Mouse (Mus musculus) naive thymus-derived CD4-positive, alpha-beta T cell, adult 2 months (primary cell): ENCODE measurements around the gene Ski.

Source experiments
- DNase-seq: peaks from one replicate; pipeline ENCODE4 v3.0.0-alpha.2; 2011; ENCODE audit warnings: low read depth

Gene Ski

DNA sequence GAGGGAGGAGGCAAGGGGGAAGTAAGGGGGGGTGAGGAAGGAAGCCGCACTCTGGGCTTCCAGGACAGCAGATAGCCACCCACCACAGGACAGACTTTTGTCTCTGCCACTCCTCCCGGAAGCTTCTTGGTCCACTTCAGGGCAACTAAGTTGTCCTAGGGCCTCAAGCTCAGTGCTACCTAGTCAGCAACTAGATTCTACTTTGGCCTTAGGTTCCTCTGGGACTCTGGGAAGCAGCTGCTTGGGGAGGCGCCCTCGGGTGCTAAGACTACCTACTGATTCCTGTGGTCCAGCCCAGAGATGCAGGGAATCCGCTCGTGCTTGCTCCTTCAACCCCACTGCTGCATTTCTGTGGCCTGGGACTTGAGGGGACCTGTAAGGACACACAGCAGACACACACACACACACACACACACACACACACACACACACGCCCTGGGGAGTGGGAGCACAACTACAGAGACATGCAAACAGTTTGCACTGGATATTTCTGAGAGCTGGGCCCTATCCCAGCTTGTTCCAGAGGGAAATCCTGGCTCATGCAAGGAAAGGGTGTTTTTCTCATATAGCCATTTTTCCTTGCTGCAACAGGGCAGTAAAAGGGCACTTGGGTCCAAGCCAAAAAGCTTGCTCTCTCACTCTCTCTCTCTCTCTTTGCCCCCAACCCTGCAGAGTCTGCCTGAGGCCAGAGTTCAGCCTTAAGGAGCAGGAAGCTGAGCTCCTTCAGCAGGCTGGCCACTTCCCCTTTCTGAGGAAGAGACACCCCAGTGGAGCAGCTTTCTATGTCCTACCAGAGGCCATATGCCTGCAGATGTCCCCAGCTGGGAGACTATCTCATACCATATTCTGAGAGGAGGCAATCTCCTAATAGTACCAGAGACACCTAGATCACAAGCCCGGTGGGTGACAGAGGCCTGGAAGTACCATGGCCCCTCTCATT lies 12.2 kb upstream of the Ski start:
- peak; percentile 39 for DNase-seq

DNA sequence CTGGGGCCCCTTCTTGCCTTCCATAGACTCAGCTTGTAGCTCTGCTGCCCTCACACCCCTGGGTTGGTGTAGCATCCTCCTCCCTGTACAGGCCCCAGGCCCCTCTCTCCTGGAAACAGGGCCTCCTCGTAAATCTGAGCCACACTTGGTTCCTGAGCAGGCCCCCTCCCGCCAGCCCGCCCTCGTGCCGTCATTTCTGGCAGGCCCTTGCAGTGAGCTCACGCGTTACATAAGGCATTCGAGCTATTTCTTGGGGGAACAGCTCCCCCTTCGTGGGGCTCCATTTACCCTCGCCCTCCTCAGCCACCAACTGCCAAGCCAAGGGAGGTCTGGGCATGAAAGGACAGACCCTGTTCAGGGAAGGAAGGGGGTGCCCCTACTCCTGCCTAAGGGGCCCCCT lies 11.5 kb upstream of the Ski start:
- DNase-seq = no peak

GRCm38 (mm10) chr4:155228461-155228860 lies 6.1 kb upstream of the Ski start:
- DNase-seq = no peak

GRCm38 (mm10) chr4:155227986-155228385 lies 5.6 kb upstream of the Ski start:
- DNase-seq = no peak

GRCm38 (mm10) chr4:155225918-155226317 lies 3.5 kb upstream of the Ski start:
- DNase-seq = no peak

GRCm38 (mm10) chr4:155223594-155224528 lies 1.5 kb upstream of the Ski start:
- no peak for DNase-seq

- DNase-seq = peak; percentile 99
These were observed 625 bp upstream of the Ski start for GRCm38 (mm10) chr4:155222841-155223593.

DNA sequence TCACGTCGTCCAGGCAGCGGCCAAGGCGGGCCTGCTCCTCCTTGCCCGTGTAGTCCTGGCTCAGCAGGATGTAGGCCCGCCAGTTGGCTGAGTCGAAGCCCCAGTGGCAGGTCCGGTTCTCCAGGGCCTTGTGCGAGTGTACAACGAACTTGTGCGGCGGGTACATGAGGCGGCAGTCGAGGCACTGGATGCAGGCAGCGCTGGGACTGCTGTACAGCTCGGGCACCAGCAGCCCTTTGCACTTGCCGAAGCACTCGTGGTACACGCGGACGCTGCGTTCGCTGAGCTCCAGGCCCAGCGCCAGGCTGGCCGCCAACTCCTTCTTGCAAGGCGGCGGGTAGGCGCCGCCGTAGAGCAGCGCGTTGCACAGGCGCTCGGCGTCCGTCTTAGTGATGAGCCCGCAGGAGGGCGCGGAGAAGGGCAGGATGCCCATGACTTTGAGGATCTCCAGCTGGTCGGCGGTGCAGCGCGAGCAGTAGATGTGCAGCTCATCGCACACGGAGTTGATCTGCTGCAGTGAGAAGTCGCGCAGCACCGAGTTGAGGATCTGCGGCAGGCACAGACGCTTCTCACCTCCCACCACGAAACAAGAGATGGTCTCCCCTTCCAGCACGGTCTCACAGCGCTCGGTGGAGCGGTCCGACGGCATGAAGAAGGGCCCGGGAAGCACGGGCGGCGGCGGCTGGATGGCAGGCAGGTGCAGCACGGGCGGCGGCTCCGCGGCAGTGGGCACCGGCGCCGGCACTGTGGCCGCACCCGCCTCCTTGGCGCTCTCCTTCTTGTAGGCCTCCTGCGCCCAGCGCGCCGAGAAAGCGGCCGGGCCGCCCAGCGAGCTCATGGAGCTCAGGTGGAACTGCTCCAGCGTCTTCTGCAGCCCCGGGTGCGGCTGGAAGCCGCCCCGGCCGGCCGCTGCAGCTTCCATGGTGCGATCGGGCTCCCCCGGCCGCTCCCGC lies 517 bp downstream of the Ski start:
- DNase-seq = peak; percentile 77

- no peak for DNase-seq
These were observed 1.3 kb downstream of the Ski start for GRCm38 (mm10) chr4:155221106-155221505.

DNA sequence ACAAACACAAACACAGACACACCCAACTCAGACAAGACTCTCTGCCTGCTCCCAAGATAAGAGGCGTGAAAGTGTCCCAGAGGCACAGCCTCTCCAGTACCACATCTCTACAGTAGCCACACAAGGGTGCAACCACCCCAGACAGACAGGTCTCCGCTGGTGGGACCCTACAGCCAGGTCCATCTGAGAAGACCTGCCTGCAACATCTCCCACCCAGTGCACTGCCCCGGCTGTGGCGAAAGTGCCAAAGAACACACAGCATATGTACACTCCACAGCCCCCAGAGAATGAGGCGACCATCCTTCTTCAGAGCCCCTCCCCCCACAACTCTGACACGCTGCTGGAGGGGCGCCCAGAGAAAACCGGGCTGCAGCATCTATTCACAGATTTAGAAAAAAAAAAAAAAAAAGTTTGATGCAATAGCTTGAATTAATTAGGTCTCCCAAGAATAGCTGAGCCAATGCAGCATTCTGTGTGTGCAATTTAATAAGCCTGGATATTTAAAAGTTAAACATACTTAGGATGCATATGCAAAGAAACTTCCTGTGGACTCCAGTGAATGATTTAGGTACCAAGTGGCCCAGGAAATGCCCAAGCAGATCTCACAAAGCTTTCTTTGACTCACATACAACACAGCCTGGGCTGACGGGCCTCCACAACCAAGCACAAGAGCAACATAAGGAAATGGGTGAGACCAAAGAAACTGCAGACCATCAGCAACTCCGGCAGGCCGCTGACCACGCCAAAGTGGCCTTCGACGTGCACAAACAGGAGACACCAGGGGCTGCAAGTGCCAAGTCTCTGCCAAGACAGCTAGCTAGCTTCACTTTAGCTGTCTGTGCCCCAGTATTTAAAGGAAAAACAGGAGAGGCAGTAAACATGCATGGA lies 1.9 kb downstream of the Ski start:
- DNase-seq = peak; percentile 56

GRCm38 (mm10) chr4:155219271-155220212 lies 2.9 kb downstream of the Ski start:
- DNase-seq = peak; percentile 61

GRCm38 (mm10) chr4:155218104-155218732 lies 4.2 kb downstream of the Ski start:
- peak; percentile 39 for DNase-seq

GRCm38 (mm10) chr4:155217241-155218103 lies 4.9 kb downstream of the Ski start:
- DNase-seq = peak; percentile 76

DNA sequence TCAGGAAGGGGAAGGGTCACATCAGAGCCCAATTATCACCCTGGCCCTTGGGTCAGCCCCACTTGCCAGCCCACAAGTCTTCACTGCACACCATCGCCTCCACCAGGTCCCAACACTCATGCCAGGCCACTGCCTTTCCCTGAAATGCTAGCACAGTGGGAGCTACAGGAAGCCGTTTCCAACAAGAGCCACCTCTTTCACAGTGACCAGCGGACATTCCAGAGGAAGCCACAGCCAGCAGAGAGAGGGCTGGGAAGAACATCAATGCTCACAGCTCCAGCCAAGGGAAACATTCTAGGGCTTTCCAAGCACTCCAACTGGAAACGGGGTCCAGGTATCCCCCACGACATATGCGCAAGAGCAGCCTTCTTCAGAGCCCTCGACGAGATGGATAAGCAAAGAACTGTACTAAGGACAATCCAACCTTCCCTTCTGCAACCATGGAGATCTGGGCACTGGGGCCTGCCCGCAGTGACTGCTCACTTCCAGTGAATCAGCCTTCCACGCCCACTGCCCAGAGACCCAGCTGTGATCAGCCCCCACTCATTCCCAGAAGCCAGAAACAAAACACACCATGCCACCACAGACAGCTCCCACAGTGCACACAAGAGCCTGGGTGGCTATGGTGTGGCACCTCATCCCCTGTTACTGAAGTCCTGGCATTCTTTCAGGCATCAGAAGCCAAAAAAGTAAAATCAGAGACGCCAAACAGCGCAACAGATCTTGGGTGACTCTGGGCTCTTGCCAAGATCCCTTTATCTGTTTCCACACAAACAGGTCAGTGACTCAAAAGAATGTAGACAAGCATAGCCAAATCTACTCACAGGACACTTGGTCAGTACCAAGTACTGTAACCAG lies 6.4 kb downstream of the Ski start:
- DNase-seq = no peak

GRCm38 (mm10) chr4:155215203-155215602 lies 7.2 kb downstream of the Ski start:
- DNase-seq = no peak

DNA sequence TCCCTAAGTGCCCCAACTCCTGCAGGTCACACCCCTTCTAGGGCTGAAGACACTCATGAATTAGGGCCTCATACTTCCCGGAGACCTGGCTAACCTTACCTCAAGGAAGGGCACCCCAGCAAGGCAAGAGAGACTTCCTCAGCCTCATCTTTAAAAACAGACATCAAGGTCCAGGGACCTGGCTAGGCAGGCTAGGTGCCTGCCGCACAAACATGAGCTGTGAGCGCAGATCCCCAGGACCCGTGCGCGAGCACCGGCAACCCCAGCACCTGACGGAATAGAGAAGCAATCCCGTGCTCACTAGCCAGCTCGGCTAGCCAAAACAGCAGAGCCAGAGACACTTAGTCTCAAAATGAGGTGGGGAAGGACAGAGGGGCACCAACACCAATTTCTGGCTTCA lies 7.6 kb downstream of the Ski start:
- no peak for DNase-seq
